22 mouse cellular contexts compared by ENCODE assay signal in the genomic region with DNA sequence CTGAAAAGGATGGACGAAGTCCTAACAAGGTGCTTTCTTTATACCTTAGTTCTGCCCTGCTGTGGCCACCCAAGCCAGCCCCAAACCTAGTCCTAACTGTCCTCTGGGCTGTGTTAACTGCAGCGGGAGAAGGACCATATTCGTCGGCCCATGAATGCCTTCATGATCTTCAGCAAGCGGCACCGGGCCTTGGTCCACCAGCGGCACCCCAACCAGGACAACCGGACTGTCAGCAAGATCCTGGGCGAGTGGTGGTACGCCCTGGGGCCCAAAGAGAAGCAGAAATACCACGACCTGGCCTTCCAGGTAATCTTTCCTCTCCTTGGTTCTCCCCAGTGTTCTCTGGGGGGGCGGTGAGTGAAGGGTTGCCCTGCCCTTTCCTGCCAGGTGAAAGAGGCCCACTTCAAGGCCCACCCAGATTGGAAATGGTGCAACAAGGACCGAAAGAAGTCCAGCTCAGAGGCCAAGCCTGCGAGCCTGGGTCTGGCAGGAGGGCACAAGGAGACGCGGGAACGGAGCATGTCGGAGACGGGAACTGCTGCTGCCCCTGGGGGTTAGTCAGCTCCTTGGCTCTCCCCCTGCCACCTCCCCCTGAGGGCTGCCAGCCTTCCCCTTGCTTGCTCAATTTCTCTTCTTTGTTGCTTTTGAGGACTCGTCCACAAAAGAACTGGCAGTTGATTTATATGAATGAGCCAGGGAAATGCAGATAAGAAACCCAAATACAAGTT. TPM values are rescaled to one million over a fixed set of nuclear protein-coding genes. Genes with fewer than 3 reads are reported as not detected.
A peak's percentile ranks its signal among the peaks of the same experiment; 100 is the strongest.
DNase-seq lines count a peak whose midpoint lies in the region; ATAC-seq and TF ChIP-seq lines count a peak whose summit lies in the region.
"Had no signal": no experiment of that assay in that cellular context is flagged by ENCODE, and none has a peak within 500 bp of the region (broad histone marks: within the 10 kb centered on the region; RNA-seq: fewer than 3 reads in every experiment).

No protein-coding gene starts in this region.

- no peak for TF ChIP-seq CTCF in intestine, postnatal 0 days (IDR thresholded peaks at IDR 0.05; ENCODE audit: low read depth)
- no peak for TF ChIP-seq CTCF in liver, postnatal 0 days (IDR thresholded peaks at IDR 0.05; ENCODE audit: low read depth)

- H3K4me1 ChIP-seq in forebrain, embryonic 12.5 days: peaks cover 43% of the 10 kb centered on the region
- peaks cover 43% of the 10 kb centered on the region for H3K4me1 ChIP-seq in forebrain, embryonic 15.5 days
- H3K4me1 ChIP-seq in intestine, postnatal 0 days (replicated peaks; ENCODE audit: control insufficient read depth, insufficient read depth, low read length): peaks cover 12% of the 10 kb centered on the region; the same call in 1 of the 2 replicates
- peaks cover 35% of the 10 kb centered on the region for H3K4me1 ChIP-seq in intestine, embryonic 16.5 days (ENCODE audit: control insufficient read depth, insufficient read depth, low read length)
- H3K4me1 ChIP-seq in liver, postnatal 0 days (ENCODE audit: insufficient read depth): peaks cover 27% of the 10 kb centered on the region

- no peak for ATAC-seq in forebrain, embryonic 12.5 days (ENCODE audit: low FRiP score)
- no peak for ATAC-seq in forebrain, embryonic 15.5 days (replicated peaks)
- no peak for ATAC-seq in intestine, postnatal 0 days
- no peak for ATAC-seq in intestine, embryonic 16.5 days
- ATAC-seq in liver, postnatal 0 days: no peak
- ATAC-seq: intestine, embryonic 15.5 days had no signal

- no peak overlapping the region for H3K4me2 ChIP-seq in forebrain, embryonic 12.5 days
- no peak overlapping the region for H3K4me2 ChIP-seq in forebrain, embryonic 15.5 days (replicated peaks)
- H3K4me2 ChIP-seq in intestine, postnatal 0 days (replicated peaks; ENCODE audit: low read depth): no peak overlapping the region
- no peak overlapping the region for H3K4me2 ChIP-seq in intestine, embryonic 16.5 days (ENCODE audit: low read depth, low read length)
- H3K4me2 ChIP-seq in liver, postnatal 0 days (ENCODE audit: low read depth, low read length): no peak overlapping the region
- H3K4me2 ChIP-seq: intestine, embryonic 15.5 days; liver, embryonic 13.5 days; midbrain, embryonic 11.5 days had no signal

- 0 out of 2 replicates have a peak overlapping the region, but pooled peaks have one; percentile 13 for H3K27ac ChIP-seq in forebrain, embryonic 12.5 days
- H3K27ac ChIP-seq in forebrain, embryonic 15.5 days (replicated peaks): no peak overlapping the region
- peak overlapping the region; percentile 0; the same call in 1 of the 2 replicates for H3K27ac ChIP-seq in intestine, postnatal 0 days (ENCODE audit: low read depth, low read length)
- no peak overlapping the region for H3K27ac ChIP-seq in intestine, embryonic 16.5 days (ENCODE audit: low read length)
- H3K27ac ChIP-seq in liver, postnatal 0 days (ENCODE audit: low read depth): no peak overlapping the region
- H3K27ac ChIP-seq: intestine, embryonic 15.5 days; layer of hippocampus, adult 2 months; limb, embryonic 13.5 days; lung, embryonic 15.5 days; macrophage had no signal

- TF ChIP-seq EP300 in liver, postnatal 0 days (IDR thresholded peaks at IDR 0.05; ENCODE audit: low read depth): no peak

- peak; percentile 12 to 63 for DNase-seq in spleen, postnatal 4 days (ENCODE audit: low spot score in 2 of 2)
- no peak for DNase-seq in spleen, postnatal 10 days (ENCODE audit: low spot score in 2 of 2)
- DNase-seq in liver, postnatal 0 days: no peak
- DNase-seq: cerebellum, adult 8-10 months; gastrocnemius, postnatal 25 days; kidney, postnatal 14 days; layer of hippocampus, postnatal 36 days; liver, embryonic 13.5 days; right cerebral cortex, postnatal 4 days; thymus, postnatal 25 days had no signal

- H3K36me3 ChIP-seq in forebrain, embryonic 12.5 days (replicated peaks): peaks cover 60% of the 10 kb centered on the region
- H3K36me3 ChIP-seq in forebrain, embryonic 15.5 days: peaks cover 61% of the 10 kb centered on the region
- peaks cover 61% of the 10 kb centered on the region for H3K36me3 ChIP-seq in intestine, postnatal 0 days (ENCODE audit: control insufficient read depth, insufficient read depth)
- peaks cover 49% of the 10 kb centered on the region for H3K36me3 ChIP-seq in intestine, embryonic 16.5 days (ENCODE audit: control insufficient read depth, insufficient read depth, low read length)
- H3K36me3 ChIP-seq in liver, postnatal 0 days (replicated peaks; ENCODE audit: insufficient read depth, low read length): peaks cover 60% of the 10 kb centered on the region

- no peak overlapping the region for H3K4me3 ChIP-seq in forebrain, embryonic 12.5 days (replicated peaks)
- H3K4me3 ChIP-seq in forebrain, embryonic 15.5 days: no peak overlapping the region
- no peak overlapping the region for H3K4me3 ChIP-seq in intestine, postnatal 0 days (ENCODE audit: low read depth, low read length)
- no peak overlapping the region for H3K4me3 ChIP-seq in intestine, embryonic 16.5 days (ENCODE audit: low read length)
- no peak overlapping the region for H3K4me3 ChIP-seq in liver, postnatal 0 days (ENCODE audit: low read depth, low read length)
- H3K4me3 ChIP-seq: erythroblast, embryonic 14.5 days; heart, embryonic 15.5 days; intestine, embryonic 15.5 days; layer of hippocampus, adult 2 months; liver, embryonic 13.5 days; lung, embryonic 15.5 days had no signal

- no peak overlapping the region for H3K9ac ChIP-seq in forebrain, embryonic 12.5 days
- no peak overlapping the region for H3K9ac ChIP-seq in forebrain, embryonic 15.5 days (replicated peaks)
- no peak overlapping the region for H3K9ac ChIP-seq in intestine, postnatal 0 days (ENCODE audit: low read depth, low read length)
- no peak overlapping the region for H3K9ac ChIP-seq in intestine, embryonic 16.5 days (ENCODE audit: low read depth, low read length)
- no peak overlapping the region for H3K9ac ChIP-seq in liver, postnatal 0 days (replicated peaks)
- H3K9ac ChIP-seq: intestine, embryonic 15.5 days; liver, embryonic 13.5 days; lung, embryonic 15.5 days had no signal

- 0 out of 2 replicates have a peak, but pooled peaks cover 7% of the 10 kb centered on the region for H3K9me3 ChIP-seq in forebrain, embryonic 12.5 days
- H3K9me3 ChIP-seq in forebrain, embryonic 15.5 days: no peaks in the 10 kb centered on the region
- H3K9me3 ChIP-seq in intestine, postnatal 0 days (ENCODE audit: control insufficient read depth): no peaks in the 10 kb centered on the region
- H3K9me3 ChIP-seq in intestine, embryonic 16.5 days (ENCODE audit: control insufficient read depth, low read length): no peaks in the 10 kb centered on the region
- H3K9me3 ChIP-seq in liver, postnatal 0 days (ENCODE audit: low read length): no peaks in the 10 kb centered on the region
- H3K9me3 ChIP-seq: heart, embryonic 15.5 days; intestine, embryonic 15.5 days; limb, embryonic 13.5 days; liver, embryonic 13.5 days; lung, embryonic 15.5 days had no signal

- WGBS in forebrain, embryonic 12.5 days: 92% methylated on average over 20 of the region's 20 CpGs
- WGBS in forebrain, embryonic 15.5 days: 85% methylated on average over 20 of the region's 20 CpGs
- whole genome bisulfite sequencing in intestine, postnatal 0 days: 93% methylated on average over 20 of the region's 20 CpGs
- 90% methylated on average over 20 of the region's 20 CpGs for WGBS in intestine, embryonic 16.5 days
- WGBS in liver, postnatal 0 days (ENCODE audit: insufficient replicate concordance): 88% methylated on average over 20 of the region's 20 CpGs

- H3K27me3 ChIP-seq in forebrain, embryonic 12.5 days: no peaks in the 10 kb centered on the region
- H3K27me3 ChIP-seq in forebrain, embryonic 15.5 days: no peaks in the 10 kb centered on the region
- H3K27me3 ChIP-seq in intestine, postnatal 0 days (replicated peaks; ENCODE audit: control insufficient read depth, insufficient read depth, low read length): no peaks in the 10 kb centered on the region
- no peaks in the 10 kb centered on the region for H3K27me3 ChIP-seq in intestine, embryonic 16.5 days (replicated peaks; ENCODE audit: control insufficient read depth, insufficient read depth, low read length)
- H3K27me3 ChIP-seq in liver, postnatal 0 days (ENCODE audit: insufficient read depth, low read length): no peaks in the 10 kb centered on the region
- H3K27me3 ChIP-seq: heart, embryonic 15.5 days; intestine, embryonic 15.5 days; limb, embryonic 13.5 days; liver, embryonic 13.5 days; lung, embryonic 15.5 days had no signal

RNA-seq across cellular contexts. Expression of a gene that starts 12.1 kb away (rescaled TPM):
- polyA plus RNA-seq in forebrain, embryonic 12.5 days (2016; fragmentation: Nextera tagmentation; extraction: Ambion mirVana): 378 and 384 TPM in 2 replicates
- polyA plus RNA-seq in forebrain, embryonic 15.5 days (2015; fragmentation: Nextera tagmentation; extraction: Ambion mirVana): 521 and 550 TPM in 2 replicates
- polyA plus RNA-seq in intestine, postnatal 0 days (2015; fragmentation: Nextera tagmentation; extraction: Ambion mirVana): 87.6 and 91.9 TPM in 2 replicates
- 175 and 180 TPM in 2 replicates for polyA plus RNA-seq in intestine, embryonic 16.5 days (2015; fragmentation: Nextera tagmentation; extraction: Ambion mirVana)
- 23.4 and 25.4 TPM in 2 replicates for polyA plus RNA-seq in liver, postnatal 0 days (2015; fragmentation: Nextera tagmentation; extraction: Ambion mirVana)

RNA-seq across cellular contexts. Expression of a gene that starts 15.5 kb away (rescaled TPM):
- polyA plus RNA-seq in forebrain, embryonic 12.5 days (2016; fragmentation: Nextera tagmentation; extraction: Ambion mirVana): 1.3 and 1.7 TPM in 2 replicates
- polyA plus RNA-seq in forebrain, embryonic 15.5 days (2015; fragmentation: Nextera tagmentation; extraction: Ambion mirVana): 1.6 and 2.1 TPM in 2 replicates
- 0.12 TPM in 1 of 2 replicates, not detected in the other for polyA plus RNA-seq in intestine, postnatal 0 days (2015; fragmentation: Nextera tagmentation; extraction: Ambion mirVana)
- polyA plus RNA-seq in intestine, embryonic 16.5 days (2015; fragmentation: Nextera tagmentation; extraction: Ambion mirVana): 0.56 and 0.93 TPM in 2 replicates
- not detected in 2 replicates for polyA plus RNA-seq in liver, postnatal 0 days (2015; fragmentation: Nextera tagmentation; extraction: Ambion mirVana)
- polyA plus RNA-seq: erythroblast, embryonic 14.5 days; liver, embryonic 13.5 days; macrophage had no signal

RNA-seq across cellular contexts. Expression of a gene that starts 18.2 kb away (rescaled TPM):
- polyA plus RNA-seq in forebrain, embryonic 12.5 days (2016; fragmentation: Nextera tagmentation; extraction: Ambion mirVana): 40.8 and 46.9 TPM in 2 replicates
- 53.2 and 54.4 TPM in 2 replicates for polyA plus RNA-seq in forebrain, embryonic 15.5 days (2015; fragmentation: Nextera tagmentation; extraction: Ambion mirVana)
- polyA plus RNA-seq in intestine, postnatal 0 days (2015; fragmentation: Nextera tagmentation; extraction: Ambion mirVana): 17.2 and 21.7 TPM in 2 replicates
- 17.3 and 19.9 TPM in 2 replicates for polyA plus RNA-seq in intestine, embryonic 16.5 days (2015; fragmentation: Nextera tagmentation; extraction: Ambion mirVana)
- polyA plus RNA-seq in liver, postnatal 0 days (2015; fragmentation: Nextera tagmentation; extraction: Ambion mirVana): 8.9 and 9.7 TPM in 2 replicates

RNA-seq across cellular contexts. Expression of a gene that starts 20.2 kb away (rescaled TPM):
- 11.9 and 12.1 TPM in 2 replicates for polyA plus RNA-seq in forebrain, embryonic 12.5 days (2016; fragmentation: Nextera tagmentation; extraction: Ambion mirVana)
- 30.9 and 32.3 TPM in 2 replicates for polyA plus RNA-seq in forebrain, embryonic 15.5 days (2015; fragmentation: Nextera tagmentation; extraction: Ambion mirVana)
- polyA plus RNA-seq in intestine, postnatal 0 days (2015; fragmentation: Nextera tagmentation; extraction: Ambion mirVana): 0.69 and 0.92 TPM in 2 replicates
- 0.61 and 1.1 TPM in 2 replicates for polyA plus RNA-seq in intestine, embryonic 16.5 days (2015; fragmentation: Nextera tagmentation; extraction: Ambion mirVana)
- polyA plus RNA-seq in liver, postnatal 0 days (2015; fragmentation: Nextera tagmentation; extraction: Ambion mirVana): not detected in 2 replicates
- polyA plus RNA-seq: erythroblast, embryonic 14.5 days; macrophage had no signal

RNA-seq across cellular contexts. Expression of a gene that starts 31.3 kb away (rescaled TPM):
- polyA plus RNA-seq in forebrain, embryonic 12.5 days (2016; fragmentation: Nextera tagmentation; extraction: Ambion mirVana): 18.5 and 18.8 TPM in 2 replicates
- 22.3 and 23.3 TPM in 2 replicates for polyA plus RNA-seq in forebrain, embryonic 15.5 days (2015; fragmentation: Nextera tagmentation; extraction: Ambion mirVana)
- 3.4 and 3.8 TPM in 2 replicates for polyA plus RNA-seq in intestine, postnatal 0 days (2015; fragmentation: Nextera tagmentation; extraction: Ambion mirVana)
- polyA plus RNA-seq in intestine, embryonic 16.5 days (2015; fragmentation: Nextera tagmentation; extraction: Ambion mirVana): 6.8 and 7.1 TPM in 2 replicates
- polyA plus RNA-seq in liver, postnatal 0 days (2015; fragmentation: Nextera tagmentation; extraction: Ambion mirVana): 0.58 and 0.81 TPM in 2 replicates

Comparison
In these comparisons a context has a peak if more than half of its experiments do, and no peak if none do; other contexts are left out.
1. H3K27ac ChIP-seq: peak in forebrain, embryonic 12.5 days (single experiment) and intestine, postnatal 0 days (single experiment); none in forebrain, embryonic 15.5 days (single experiment), intestine, embryonic 16.5 days (single experiment) and liver, postnatal 0 days (single experiment).
2. DNase-seq: peak in spleen, postnatal 4 days (2 of 2); none in spleen, postnatal 10 days (0 of 2) and liver, postnatal 0 days (single experiment).